Mouse (Mus musculus) myocyte (in vitro differentiated cells): ENCODE results near the gene Epb41l4b.

ENCODE experiments used
- E2F4 ChIP-seq: IDR thresholded peaks from one replicate; pipeline ENCODE4 v1.6.1; 2011; ENCODE audit warnings: mild to moderate bottlenecking, control low read depth, moderate library complexity; ENCODE audit not compliant: insufficient read depth
- MYOD1 ChIP-seq, 3 experiments: IDR thresholded peaks; one replicate each; pipeline ENCODE4 v1.6.1; 2011; ENCODE audit warnings: control low read depth in 2 of 3, low read depth in 2 of 3, mild to moderate bottlenecking in 2 of 3, moderate library complexity in 1 of 3; ENCODE audit not compliant: insufficient read length in 2 of 3, control insufficient read depth in 1 of 3
- POLR2A ChIP-seq: IDR thresholded peaks from one replicate; pipeline ENCODE4 v1.6.1; 2011; ENCODE audit warnings: low read depth, mild to moderate bottlenecking, control low read depth, moderate library complexity; ENCODE audit not compliant: insufficient read length
- POLR2AphosphoS2 ChIP-seq: IDR thresholded peaks from one replicate; pipeline ENCODE4 v1.6.1; 2011; ENCODE audit warnings: low read depth, control low read depth; ENCODE audit not compliant: insufficient read length
- SRF ChIP-seq: IDR thresholded peaks from one replicate; pipeline ENCODE4 v1.6.1; 2011; ENCODE audit warnings: low read depth; ENCODE audit not compliant: control insufficient read depth, insufficient read length

GRCm38 (mm10) chr4:57064830-57065229 lies 78.4 kb downstream of the Epb41l4b start:
- TF ChIP-seq SRF: no peak
- no peak for TF ChIP-seq MYOD1 (IDR thresholded peaks at IDR 0.05; ENCODE audit: control insufficient read depth in 1 of 3, insufficient read length in 2 of 3, low read depth in 2 of 3)
- TF ChIP-seq POLR2AphosphoS2: no peak
- no peak for TF ChIP-seq POLR2A
- no peak for TF ChIP-seq E2F4
